Comparison of ENCODE assay signal across 14 mouse cellular contexts in the genomic region with DNA sequence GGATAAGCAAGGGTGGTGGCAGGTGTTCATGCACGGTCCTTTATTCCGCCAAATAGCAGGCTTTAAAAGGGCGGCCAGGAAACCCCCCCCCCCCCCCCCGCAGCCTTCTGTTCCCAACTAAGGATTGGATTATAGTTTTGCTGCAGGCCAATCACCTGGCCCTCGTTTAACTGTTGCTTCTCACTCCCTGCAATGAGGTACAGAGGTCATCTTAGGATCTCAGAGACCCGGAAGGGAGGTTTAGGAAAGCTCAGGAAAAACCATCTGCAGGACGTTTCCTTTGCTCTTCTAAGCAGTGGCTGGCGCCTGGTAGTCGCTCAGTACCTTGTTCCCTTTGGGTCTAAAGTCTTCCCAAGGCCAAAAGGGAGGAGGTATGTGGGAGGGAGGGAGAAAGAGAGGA. TPM values are rescaled to one million over a fixed set of nuclear protein-coding genes. Genes with fewer than 3 reads are reported as not detected.
DNase-seq lines count a peak whose midpoint lies in the region; ATAC-seq and TF ChIP-seq lines count a peak whose summit lies in the region.
"Had no signal": no experiment of that assay in that cellular context is flagged by ENCODE, and none has a peak within 500 bp of the region (broad histone marks: within the 10 kb centered on the region; RNA-seq: fewer than 3 reads in every experiment).

No protein-coding gene starts in this region.

- H3K4me2 ChIP-seq in midbrain, embryonic 12.5 days (replicated peaks) = peak overlapping the region; percentile 99; the same call in 1 of the 2 replicates
- no peak overlapping the region for H3K4me2 ChIP-seq in midbrain, postnatal 0 days (ENCODE audit: low read depth, low read length, poor library complexity, severe bottlenecking)
- H3K4me2 ChIP-seq in kidney, embryonic 16.5 days (replicated peaks; ENCODE audit: low read depth, low read length) = peak overlapping the region; percentile 67
- H3K4me2 ChIP-seq in stomach, postnatal 0 days (replicated peaks; ENCODE audit: low read depth) = peak overlapping the region; percentile 23

- TF ChIP-seq EP300 in stomach, postnatal 0 days (optimal IDR thresholded peaks at IDR 0.05) = no peak

- no peak for TF ChIP-seq CTCF in midbrain, postnatal 0 days (IDR thresholded peaks at IDR 0.05)
- no peak for TF ChIP-seq CTCF in stomach, postnatal 0 days (IDR thresholded peaks at IDR 0.05; ENCODE audit: low read depth)

- no peak overlapping the region for H3K9ac ChIP-seq in midbrain, embryonic 12.5 days (replicated peaks)
- no peak overlapping the region for H3K9ac ChIP-seq in midbrain, postnatal 0 days (replicated peaks; ENCODE audit: low read length, poor library complexity, severe bottlenecking)
- H3K9ac ChIP-seq in kidney, embryonic 16.5 days (replicated peaks; ENCODE audit: low read length) = peak overlapping the region; percentile 32; the same call in 1 of the 2 replicates
- no peak overlapping the region for H3K9ac ChIP-seq in stomach, postnatal 0 days (ENCODE audit: low read length)

- no peak overlapping the region for H3K27ac ChIP-seq in midbrain, embryonic 12.5 days (replicated peaks)
- no peak overlapping the region for H3K27ac ChIP-seq in midbrain, postnatal 0 days (ENCODE audit: low read depth, low read length)
- H3K27ac ChIP-seq in kidney, embryonic 16.5 days (ENCODE audit: low read length) = no peak overlapping the region
- no peak overlapping the region for H3K27ac ChIP-seq in stomach, postnatal 0 days (replicated peaks)
- H3K27ac ChIP-seq: forebrain, embryonic 15.5 days; hindbrain, embryonic 13.5 days had no signal

- peaks cover 23% of the 10 kb centered on the region for H3K4me1 ChIP-seq in midbrain, embryonic 12.5 days
- 0 out of 2 replicates have a peak, but pooled peaks cover 6% of the 10 kb centered on the region for H3K4me1 ChIP-seq in midbrain, postnatal 0 days (ENCODE audit: insufficient read depth, low read length)
- peaks cover 30% of the 10 kb centered on the region for H3K4me1 ChIP-seq in kidney, embryonic 16.5 days (ENCODE audit: insufficient read depth, low read length)
- no peaks in the 10 kb centered on the region for H3K4me1 ChIP-seq in stomach, postnatal 0 days (replicated peaks; ENCODE audit: control insufficient read depth, insufficient read depth)

- 3% methylated on average over 9 of the region's 9 CpGs for WGBS in midbrain, embryonic 12.5 days
- 4% methylated on average over 9 of the region's 9 CpGs for WGBS in midbrain, postnatal 0 days
- 4% methylated on average over 9 of the region's 9 CpGs for WGBS in kidney, embryonic 16.5 days
- 10% methylated on average over 9 of the region's 9 CpGs for WGBS in stomach, postnatal 0 days

- ATAC-seq in cerebellum, adult (ENCODE audit: insufficient number of reproducible peaks, low FRiP score, low TSS enrichment) = peak; percentile 6; the same call in 1 of the 2 replicates
- no peak for ATAC-seq in midbrain, embryonic 12.5 days (ENCODE audit: low FRiP score, low read depth)
- ATAC-seq in midbrain, postnatal 0 days (ENCODE audit: low FRiP score) = no peak
- 0 out of 2 replicates have a peak, but pooled peaks have one; percentile 17 for ATAC-seq in kidney, embryonic 16.5 days (ENCODE audit: low FRiP score, low TSS enrichment)
- ATAC-seq in stomach, postnatal 0 days (ENCODE audit: low FRiP score, low TSS enrichment) = 0 out of 2 replicates have a peak, but pooled peaks have one; percentile 18
- ATAC-seq in granulocyte monocyte progenitor cell, adult 5-6 weeks (replicated peaks; ENCODE audit: poor library complexity, severe bottlenecking) = no peak

- H3K27me3 ChIP-seq in midbrain, embryonic 12.5 days = peaks cover 46% of the 10 kb centered on the region
- H3K27me3 ChIP-seq in midbrain, postnatal 0 days (ENCODE audit: insufficient read depth, low read length) = peaks cover 21% of the 10 kb centered on the region; the same call in 1 of the 2 replicates
- H3K27me3 ChIP-seq in kidney, embryonic 16.5 days (ENCODE audit: insufficient read depth, low read length) = peaks cover 30% of the 10 kb centered on the region
- peaks cover 3% of the 10 kb centered on the region; the same call in 1 of the 2 replicates for H3K27me3 ChIP-seq in stomach, postnatal 0 days (ENCODE audit: control insufficient read depth, insufficient read depth, low read length)

- DNase-seq in cerebellum, adult 9-10 months = no peak
- no peak for DNase-seq in midbrain, postnatal 0 days (ENCODE audit: low spot score)
- DNase-seq in stomach, postnatal 0 days (ENCODE audit: low spot score) = peak; percentile 35
- no peak for DNase-seq in adipocyte (ENCODE audit: low spot score)
- DNase-seq: right cerebral cortex, postnatal 25 days; thymus, adult 2 months had no signal

- H3K36me3 ChIP-seq in midbrain, embryonic 12.5 days = no peaks in the 10 kb centered on the region
- H3K36me3 ChIP-seq in midbrain, postnatal 0 days (ENCODE audit: insufficient read depth, low read length) = no peaks in the 10 kb centered on the region
- H3K36me3 ChIP-seq in kidney, embryonic 16.5 days (ENCODE audit: insufficient read depth, low read length) = no peaks in the 10 kb centered on the region
- no peaks in the 10 kb centered on the region for H3K36me3 ChIP-seq in stomach, postnatal 0 days (ENCODE audit: control insufficient read depth, insufficient read depth, low read length)
- H3K36me3 ChIP-seq: forebrain, embryonic 15.5 days; hindbrain, embryonic 13.5 days had no signal

- no peaks in the 10 kb centered on the region for H3K9me3 ChIP-seq in midbrain, embryonic 12.5 days
- no peaks in the 10 kb centered on the region for H3K9me3 ChIP-seq in midbrain, postnatal 0 days (ENCODE audit: low read length)
- H3K9me3 ChIP-seq in kidney, embryonic 16.5 days (ENCODE audit: low read length) = no peaks in the 10 kb centered on the region
- no peaks in the 10 kb centered on the region for H3K9me3 ChIP-seq in stomach, postnatal 0 days (ENCODE audit: control insufficient read depth, low read length)
- H3K9me3 ChIP-seq: forebrain, embryonic 15.5 days; hindbrain, embryonic 13.5 days had no signal

- H3K4me3 ChIP-seq in midbrain, embryonic 12.5 days = no peak overlapping the region
- H3K4me3 ChIP-seq in midbrain, postnatal 0 days (ENCODE audit: low read depth, low read length) = no peak overlapping the region
- peak overlapping the region; percentile 55 for H3K4me3 ChIP-seq in kidney, embryonic 16.5 days (ENCODE audit: low read length)
- no peak overlapping the region for H3K4me3 ChIP-seq in stomach, postnatal 0 days (ENCODE audit: low read depth, low read length)

RNA-seq across cellular contexts. Expression of gene Sgpp2, which starts 0.9 kb away (rescaled TPM):
- polyA plus RNA-seq in midbrain, embryonic 12.5 days (2016; fragmentation: Nextera tagmentation; extraction: Ambion mirVana) = 1.6 and 2.6 TPM in 2 replicates
- total RNA-seq in midbrain, postnatal 0 days (2014; rRNA removed) = 2.8 and 3.3 TPM in 2 replicates
- polyA plus RNA-seq in midbrain, postnatal 0 days (2015; fragmentation: Nextera tagmentation; extraction: Ambion mirVana) = 1.7 and 1.9 TPM in 2 replicates
- polyA plus RNA-seq in kidney, embryonic 16.5 days (2015; fragmentation: Nextera tagmentation; extraction: Ambion mirVana) = 22.1 and 27.5 TPM in 2 replicates
- 20.3 and 20.5 TPM in 2 replicates for polyA plus RNA-seq in stomach, postnatal 0 days (2015; fragmentation: Nextera tagmentation; extraction: Ambion mirVana)
- not detected in 2 replicates for total RNA-seq in granulocyte monocyte progenitor cell, adult 5-6 weeks (2014; fragmentation: Nextera tagmentation)
- not detected in 2 replicates for total RNA-seq in granulocyte monocyte progenitor cell, adult 5-6 weeks (2017)
- total RNA-seq: common myeloid progenitor, adult 5-6 weeks; megakaryocyte progenitor cell, adult 5-6 weeks had no signal

Comparison
In these comparisons a context has a peak if more than half of its experiments do, and no peak if none do; other contexts are left out.
1. ATAC-seq: peak in cerebellum, adult (single experiment), kidney, embryonic 16.5 days (single experiment) and stomach, postnatal 0 days (single experiment); none in midbrain, embryonic 12.5 days (single experiment), midbrain, postnatal 0 days (single experiment) and granulocyte monocyte progenitor cell, adult 5-6 weeks (single experiment).